Mouse (Mus musculus) MEL (cell line): ENCODE results near the gene Bsnd. TPM values are rescaled to one million over a fixed set of nuclear protein-coding genes. Genes with fewer than 3 reads are reported as not detected.

ENCODE experiments used
- DNase-seq: peaks from one replicate; pipeline ENCODE4 v3.0.0; 2011; ENCODE audit warnings: low read depth, low spot score
- H3K27ac ChIP-seq: 2 replicates; pipeline ENCODE4 v1.5.1; 2012; ENCODE audit warnings: low read depth, mild to moderate bottlenecking, control low read depth, low read length, moderate library complexity; ENCODE audit not compliant: control insufficient read depth
- H3K27me3 ChIP-seq, 2 experiments: fragments of 150-350 bp in 1 of 2; sonication (generic) in 1 of 2; 2 replicates each; pipeline ENCODE4 v1.6.1; 2012; ENCODE audit warnings: low read length in 2 of 2, mild to moderate bottlenecking in 2 of 2, improper control_type of control experiment in 1 of 2, moderate library complexity in 1 of 2; ENCODE audit not compliant: insufficient read depth in 2 of 2, control insufficient read depth in 1 of 2
- H3K36me3 ChIP-seq, 2 experiments: 2 replicates each; pipeline ENCODE4 v1.6.1; 2012 to 2014; ENCODE audit warnings: low read length in 2 of 2, improper control_type of control experiment in 1 of 2, inconsistent platforms in 1 of 2, mild to moderate bottlenecking in 1 of 2; ENCODE audit not compliant: insufficient read depth in 2 of 2, control insufficient read depth in 1 of 2
- H3K4me1 ChIP-seq, 2 experiments: fragments of 150-350 bp in 1 of 2; sonication (generic) in 1 of 2; 2 replicates each; pipeline ENCODE4 v1.6.1; 2012; ENCODE audit warnings: low read length in 2 of 2, improper control_type of control experiment in 1 of 2, mild to moderate bottlenecking in 1 of 2; ENCODE audit not compliant: insufficient read depth in 2 of 2, control insufficient read depth in 1 of 2
- H3K4me3 ChIP-seq, 2 experiments: fragments of 150-350 bp in 1 of 2; sonication (generic) in 1 of 2; 2 replicates each; pipeline ENCODE4 v1.5.1; 2012; ENCODE audit warnings: low read depth in 2 of 2, low read length in 2 of 2, mild to moderate bottlenecking in 2 of 2, moderate library complexity in 2 of 2, control low read depth in 1 of 2, improper control_type of control experiment in 1 of 2; ENCODE audit not compliant: control insufficient read depth in 1 of 2, insufficient read depth in 1 of 2
- H3K79me2 ChIP-seq: 2 replicates; pipeline ENCODE4 v1.6.1; 2012; ENCODE audit warnings: mild to moderate bottlenecking, low read length, moderate library complexity; ENCODE audit not compliant: control insufficient read depth, poor library complexity, insufficient read depth
- H3K9ac ChIP-seq: 2 replicates; pipeline ENCODE4 v1.6.1; 2012; ENCODE audit warnings: low read depth, mild to moderate bottlenecking, control low read depth, low read length, moderate library complexity; ENCODE audit not compliant: control insufficient read depth, poor library complexity, severe bottlenecking
- H3K9me3 ChIP-seq: fragments of 150-350 bp; sonication (generic); replicated peaks from 2 replicates; pipeline ENCODE4 v1.6.1; 2012; ENCODE audit warnings: mild to moderate bottlenecking, low read length, improper control_type of control experiment, moderate library complexity; ENCODE audit not compliant: insufficient read depth
- BHLHE40 ChIP-seq: IDR thresholded peaks from 2 replicates; pipeline ENCODE4 v1.6.1; 2012; ENCODE audit warnings: low read depth, mild to moderate bottlenecking, inconsistent platforms, low read length, improper control_type of control experiment, borderline replicate concordance
- CHD1 ChIP-seq: IDR thresholded peaks from 2 replicates; pipeline ENCODE4 v1.6.1; 2012; ENCODE audit warnings: low read depth, mild to moderate bottlenecking, inconsistent platforms, low read length, improper control_type of control experiment
- CHD2 ChIP-seq: IDR thresholded peaks from 2 replicates; pipeline ENCODE4 v1.6.1; 2011; ENCODE audit warnings: low read length, improper control_type of control experiment
- E2F4 ChIP-seq: IDR thresholded peaks from 2 replicates; pipeline ENCODE4 v1.6.1; 2011; ENCODE audit warnings: low read depth, low read length, improper control_type of control experiment, borderline replicate concordance
- EP300 ChIP-seq, 2 experiments: IDR thresholded peaks; 2 replicates each; pipeline ENCODE4 v1.6.1; 2011; ENCODE audit warnings: improper control_type of control experiment in 2 of 2, low read length in 2 of 2, low read depth in 1 of 2, mild to moderate bottlenecking in 1 of 2
- ETS1 ChIP-seq: IDR thresholded peaks from 2 replicates; pipeline ENCODE4 v1.6.1; 2012; ENCODE audit warnings: low read depth, mild to moderate bottlenecking, inconsistent platforms, low read length, improper control_type of control experiment, moderate library complexity
- GATA1 ChIP-seq: IDR thresholded peaks from 2 replicates; pipeline ENCODE4 v1.6.1; 2011; ENCODE audit warnings: low read depth, low read length, improper control_type of control experiment
- HCFC1 ChIP-seq: IDR thresholded peaks from 2 replicates; pipeline ENCODE4 v1.6.1; 2012; ENCODE audit warnings: low read depth, mild to moderate bottlenecking, inconsistent platforms, low read length, improper control_type of control experiment, moderate library complexity
- JUND ChIP-seq: IDR thresholded peaks from 2 replicates; pipeline ENCODE4 v1.6.1; 2011; ENCODE audit warnings: low read depth, mild to moderate bottlenecking, improper control_type of control experiment, low read length
- MAX ChIP-seq: IDR thresholded peaks from 2 replicates; pipeline ENCODE4 v1.6.1; 2011; ENCODE audit warnings: low read length, improper control_type of control experiment
- MXI1 ChIP-seq: IDR thresholded peaks from 2 replicates; pipeline ENCODE4 v1.6.1; 2011; ENCODE audit warnings: mild to moderate bottlenecking, low read depth, low read length, improper control_type of control experiment
- NELFE ChIP-seq: IDR thresholded peaks from 2 replicates; pipeline ENCODE4 v1.6.1; 2011; ENCODE audit warnings: low read depth, low read length, improper control_type of control experiment
- POLR2A ChIP-seq, 2 experiments: IDR thresholded peaks; 2 replicates each; pipeline ENCODE4 v1.6.1; 2011 to 2012; ENCODE audit warnings: low read length in 2 of 2, mild to moderate bottlenecking in 2 of 2, control low read depth in 1 of 2, improper control_type of control experiment in 1 of 2, low read depth in 1 of 2, moderate library complexity in 1 of 2; ENCODE audit not compliant: control insufficient read depth in 1 of 2, insufficient read depth in 1 of 2, poor library complexity in 1 of 2
- POLR2AphosphoS2 ChIP-seq: IDR thresholded peaks from 2 replicates; pipeline ENCODE4 v1.6.1; 2011; ENCODE audit warnings: low read length, improper control_type of control experiment
- POLR2AphosphoS5 ChIP-seq: IDR thresholded peaks from 2 replicates; pipeline ENCODE4 v1.6.1; 2012; ENCODE audit warnings: low read depth, borderline replicate concordance, mild to moderate bottlenecking, inconsistent platforms, low read length, moderate library complexity, mixed read lengths
- RCOR1 ChIP-seq: IDR thresholded peaks from 2 replicates; pipeline ENCODE4 v1.6.1; 2012; ENCODE audit warnings: low read depth, mild to moderate bottlenecking, inconsistent platforms, low read length, improper control_type of control experiment
- SMC3 ChIP-seq: IDR thresholded peaks from 2 replicates; pipeline ENCODE4 v1.6.1; 2011; ENCODE audit warnings: low read depth, low read length, improper control_type of control experiment
- TCF12 ChIP-seq: IDR thresholded peaks from 2 replicates; pipeline ENCODE4 v1.6.1; 2014; ENCODE audit warnings: low read depth, mild to moderate bottlenecking, inconsistent platforms, low read length, improper control_type of control experiment, moderate library complexity
- USF1 ChIP-seq: IDR thresholded peaks from 2 replicates; pipeline ENCODE4 v1.6.1; 2014; ENCODE audit warnings: low read depth, mild to moderate bottlenecking, inconsistent platforms, low read length, improper control_type of control experiment, moderate library complexity
- USF2 ChIP-seq, 2 experiments: IDR thresholded peaks; 2 replicates each; pipeline ENCODE4 v1.6.1; 2011 to 2012; ENCODE audit warnings: improper control_type of control experiment in 2 of 2, low read length in 2 of 2, borderline replicate concordance in 1 of 2, inconsistent platforms in 1 of 2, low read depth in 1 of 2, mild to moderate bottlenecking in 1 of 2; ENCODE audit not compliant: insufficient read depth in 1 of 2
- ZKSCAN1 ChIP-seq: IDR thresholded peaks from 2 replicates; pipeline ENCODE4 v1.6.1; 2012; ENCODE audit warnings: low read depth, mild to moderate bottlenecking, inconsistent platforms, low read length, improper control_type of control experiment, moderate library complexity
- ZMIZ1 ChIP-seq: IDR thresholded peaks from 2 replicates; pipeline ENCODE4 v1.6.1; 2012; ENCODE audit warnings: low read depth, mild to moderate bottlenecking, inconsistent platforms, low read length, improper control_type of control experiment, moderate library complexity
- polyA plus RNA-seq, 2 experiments: library from polyadenylated mRNA; stranded (reverse) in 1 of 2; unstranded in 1 of 2; fragments of >175 nt in 1 of 2; fragments of >200 nt in 1 of 2; gene quantifications; 2 replicates each; pipeline versions ENCODE4 v1.2.1 to v1.2.4; 2012; ENCODE audit warnings: low replicate concordance in 2 of 2, low read depth in 1 of 2; ENCODE audit not compliant: insufficient read length in 2 of 2, insufficient read depth in 1 of 2, missing spikeins in 1 of 2
- total RNA-seq: library from RNA; depleted of rRNA; stranded (reverse); fragments of 300-350 nt; gene quantifications from 2 replicates; pipeline ENCODE4 v1.2.3, GENCODE M21; 2012

The Bsnd gene
- total and polyA plus RNA-seq, 3 experiments: 0.04 TPM; not detected in 2

- H3K36me3 ChIP-seq: no peaks in the 10 kb centered on the region
- no peak overlapping the region for H3K27ac ChIP-seq
- H3K4me3 ChIP-seq: no peak overlapping the region
- H3K27me3 ChIP-seq: no peaks in the 10 kb centered on the region
- peak; percentile 38 for DNase-seq
- H3K79me2 ChIP-seq: no peaks in the 10 kb centered on the region
- no peak for TF ChIP-seq CHD1
- TF ChIP-seq EP300 (IDR thresholded peaks at IDR 0.05; ENCODE audit: low read depth in 1 of 2, low read length in 2 of 2): 0 out of 4 replicates have a peak, but pooled peaks of 1 of the 2 experiments have one; percentile 9
- no peak for TF ChIP-seq ETS1
- H3K4me1 ChIP-seq: peaks cover 0 to 6% of the 10 kb centered on the region in 2 experiments; a peak in 2 of 4 replicates
- H3K9me3 ChIP-seq: no peaks in the 10 kb centered on the region
- no peak overlapping the region for H3K9ac ChIP-seq
Observed at GRCm38 (mm10) chr4:106524131-106524530, 32.0 kb upstream of the Bsnd start.

DNA sequence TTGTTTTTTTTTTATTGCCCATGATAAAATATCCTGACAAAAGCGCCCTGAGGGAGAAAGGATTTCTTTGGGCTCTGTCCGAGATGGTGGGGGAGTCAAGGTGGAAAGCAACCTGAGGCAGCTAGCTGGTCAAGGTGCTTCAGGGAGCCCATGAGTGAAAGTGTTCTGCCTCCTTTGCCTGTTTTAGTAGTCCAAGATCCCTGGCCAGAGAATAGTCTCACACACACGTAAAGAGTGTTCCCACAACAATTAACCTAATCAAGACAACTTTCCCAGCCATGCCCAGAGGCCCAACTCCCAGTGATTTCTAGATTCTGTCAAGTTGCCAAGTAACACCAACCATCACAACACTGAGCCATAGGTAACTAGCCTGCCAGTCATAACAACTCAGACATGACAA, 30.5 kb upstream of the Bsnd start:
- 0 out of 4 replicates have a peak, but pooled peaks cover 0 to 2% of the 10 kb centered on the region in 2 experiments for H3K27me3 ChIP-seq
- H3K4me3 ChIP-seq: no peak overlapping the region
- peaks cover 0 to 4% of the 10 kb centered on the region in 2 experiments; a peak in 2 of 4 replicates for H3K4me1 ChIP-seq
- TF ChIP-seq MAX (no peak), EP300 (IDR thresholded peaks at IDR 0.05; ENCODE audit: low read depth in 1 of 2, low read length in 2 of 2) (no peak), JUND (no peak), SMC3 (no peak), USF1 (no peak), NELFE (no peak), HCFC1 (no peak), ZKSCAN1 (no peak), MXI1 (no peak), CHD1 (no peak), ZMIZ1 (no peak)
- H3K27ac ChIP-seq: no peak overlapping the region
- no peaks in the 10 kb centered on the region for H3K36me3 ChIP-seq
- no peak for DNase-seq
- no peak overlapping the region for H3K9ac ChIP-seq
- H3K79me2 ChIP-seq: no peaks in the 10 kb centered on the region
- H3K9me3 ChIP-seq: no peaks in the 10 kb centered on the region

- Histone ChIP-seq H3K27ac (no peak overlapping the region), H3K4me3 (no peak overlapping the region)
- TF ChIP-seq HCFC1: no peak
- TF ChIP-seq BHLHE40: no peak
- TF ChIP-seq POLR2AphosphoS5: no peak
- no peak for TF ChIP-seq EP300 (IDR thresholded peaks at IDR 0.05; ENCODE audit: low read depth in 1 of 2, low read length in 2 of 2)
- TF ChIP-seq CHD2: no peak
- TF ChIP-seq RCOR1: no peak
- TF ChIP-seq JUND: no peak
- TF ChIP-seq USF2 (IDR thresholded peaks at IDR 0.05; ENCODE audit: borderline replicate concordance in 1 of 2, insufficient read depth in 1 of 2, low read depth in 1 of 2, low read length in 2 of 2): no peak
- no peak for TF ChIP-seq GATA1
- TF ChIP-seq POLR2AphosphoS2: no peak
- TF ChIP-seq USF1: no peak
- no peak for TF ChIP-seq TCF12
- TF ChIP-seq E2F4: no peak
- no peak for TF ChIP-seq ZKSCAN1
- TF ChIP-seq POLR2A (IDR thresholded peaks at IDR 0.05; ENCODE audit: control insufficient read depth in 1 of 2, insufficient read depth in 1 of 2, low read depth in 1 of 2, low read length in 2 of 2, poor library complexity in 1 of 2): no peak
- no peak for TF ChIP-seq ZMIZ1
- no peak for TF ChIP-seq CHD1
- TF ChIP-seq, all 39 proteins: peak for 0
- DNase-seq: no peak
- Histone ChIP-seq H3K36me3 (no peaks in the 10 kb centered on the region), H3K9me3 (no peaks in the 10 kb centered on the region), H3K79me2 (no peaks in the 10 kb centered on the region), H3K9ac (no peak overlapping the region), H3K4me1 (no peaks in the 10 kb centered on the region), H3K27me3 (peaks cover 16 to 17% of the 10 kb centered on the region in 2 experiments)
Observed at GRCm38 (mm10) chr4:106514606-106515005, 22.5 kb upstream of the Bsnd start.
